Mouse (Mus musculus): ENCODE results near the gene Retreg1.

Gene Retreg1

DNA sequence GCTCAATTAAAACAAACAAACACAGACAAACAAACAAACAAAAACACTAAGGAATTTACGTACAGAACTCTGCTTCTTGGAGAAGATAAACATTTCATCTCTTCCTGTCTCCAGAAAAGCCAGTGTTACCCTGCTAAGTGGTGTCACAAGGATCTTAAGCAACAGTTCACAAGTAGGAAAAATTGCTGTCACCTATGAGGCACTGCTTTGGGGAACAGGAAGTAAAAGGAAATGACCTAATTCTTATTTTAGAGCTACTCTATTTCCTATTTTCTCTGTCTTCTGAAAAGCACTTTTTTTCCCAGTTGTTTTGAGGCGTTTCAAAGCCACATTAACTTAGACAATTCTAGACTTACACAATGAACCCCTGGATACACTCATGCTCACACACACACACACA lies 12.6 kb upstream of the Retreg1 start:
- no peak for DNase-seq (ENCODE audit: low read depth, low spot score)

DNA sequence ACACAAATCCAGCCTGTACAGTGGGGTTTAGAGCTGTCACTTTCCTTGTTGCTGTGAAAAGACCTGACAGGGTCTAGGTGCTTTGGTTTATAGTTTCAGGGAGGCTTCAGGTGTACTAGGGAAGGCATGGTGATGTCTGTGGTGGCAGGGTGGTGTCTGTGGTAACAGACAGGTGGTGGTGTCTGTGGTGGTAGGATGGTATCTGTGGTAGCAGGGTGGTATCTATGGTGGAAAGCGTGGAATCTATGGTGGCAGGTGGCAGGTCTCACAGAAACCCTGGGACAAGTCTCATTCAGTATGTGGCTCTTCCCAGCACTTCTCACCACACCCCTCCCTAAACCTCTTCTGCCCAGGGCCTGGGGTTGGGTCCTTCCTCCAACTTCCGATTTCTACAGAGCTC lies 8.7 kb upstream of the Retreg1 start:
- no peak for DNase-seq (ENCODE audit: low read depth, low spot score)

DNA sequence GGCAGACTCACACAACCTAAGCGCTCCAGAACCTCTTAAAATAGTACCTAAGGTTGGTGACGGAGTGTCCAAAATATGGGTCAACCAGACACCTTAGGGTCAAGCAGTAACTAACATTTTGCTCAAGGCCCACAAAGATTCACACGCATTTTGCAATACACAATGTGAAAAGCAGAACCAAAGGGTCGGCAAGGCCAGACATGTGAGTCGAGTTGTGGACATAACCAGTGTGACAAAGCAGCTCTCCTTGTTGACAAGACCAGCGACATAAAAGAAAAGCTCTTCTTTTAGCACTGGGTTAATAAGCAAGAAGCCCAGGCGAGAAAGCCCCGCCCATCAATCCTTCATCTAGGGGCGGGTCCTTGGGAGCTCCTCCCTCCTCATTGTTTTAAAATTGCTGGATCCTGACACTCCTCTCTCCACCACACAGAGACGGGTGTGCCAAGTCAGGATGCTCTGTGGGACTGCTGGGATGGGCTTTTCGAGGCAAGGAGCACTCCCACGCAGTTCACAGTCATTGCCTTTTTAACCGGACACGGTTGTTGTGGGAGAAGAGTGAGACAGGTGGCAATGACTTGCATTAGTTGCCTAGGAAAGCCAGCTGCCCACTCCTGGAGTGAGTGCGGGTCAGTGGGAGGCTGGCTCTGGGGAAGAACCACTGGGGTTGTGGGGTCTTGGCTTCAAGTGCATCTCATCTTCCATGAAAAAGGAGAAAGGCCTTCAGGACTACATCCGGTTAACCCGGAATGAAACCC lies 7.9 kb upstream of the Retreg1 start:
- DNase-seq (ENCODE audit: low read depth, low spot score): no peak

DNA sequence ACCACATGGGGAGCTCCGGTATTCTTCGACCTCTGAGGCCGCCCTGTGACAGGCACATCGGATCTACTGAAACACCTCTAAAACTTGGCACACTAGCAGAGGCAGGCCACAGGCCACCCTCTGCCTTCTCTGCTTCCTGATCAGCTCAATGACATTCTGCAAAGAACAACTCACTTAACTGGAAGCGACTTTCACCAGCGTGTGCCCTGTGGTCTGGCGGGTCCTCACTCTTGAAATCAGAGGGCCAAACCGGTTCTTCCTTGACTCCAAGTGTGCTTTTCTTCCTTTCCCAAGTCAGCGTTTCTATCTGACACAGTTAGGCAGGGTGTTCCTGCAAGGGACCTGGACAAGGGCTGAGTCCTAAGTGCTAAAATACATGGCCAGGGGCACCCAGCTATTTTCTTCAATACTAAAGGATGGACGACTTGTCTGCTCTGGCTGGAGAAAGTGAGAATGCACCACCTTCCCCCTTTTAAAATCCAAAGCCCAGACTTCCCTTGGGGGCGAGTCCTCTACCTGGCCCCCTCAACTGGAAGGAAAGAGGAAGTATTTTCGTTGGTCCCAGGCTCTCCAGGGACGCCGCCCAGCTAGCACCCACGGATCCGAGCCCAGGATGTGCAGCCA lies 406 bp upstream of the Retreg1 start:
- no peak for DNase-seq (ENCODE audit: low read depth, low spot score)

DNA sequence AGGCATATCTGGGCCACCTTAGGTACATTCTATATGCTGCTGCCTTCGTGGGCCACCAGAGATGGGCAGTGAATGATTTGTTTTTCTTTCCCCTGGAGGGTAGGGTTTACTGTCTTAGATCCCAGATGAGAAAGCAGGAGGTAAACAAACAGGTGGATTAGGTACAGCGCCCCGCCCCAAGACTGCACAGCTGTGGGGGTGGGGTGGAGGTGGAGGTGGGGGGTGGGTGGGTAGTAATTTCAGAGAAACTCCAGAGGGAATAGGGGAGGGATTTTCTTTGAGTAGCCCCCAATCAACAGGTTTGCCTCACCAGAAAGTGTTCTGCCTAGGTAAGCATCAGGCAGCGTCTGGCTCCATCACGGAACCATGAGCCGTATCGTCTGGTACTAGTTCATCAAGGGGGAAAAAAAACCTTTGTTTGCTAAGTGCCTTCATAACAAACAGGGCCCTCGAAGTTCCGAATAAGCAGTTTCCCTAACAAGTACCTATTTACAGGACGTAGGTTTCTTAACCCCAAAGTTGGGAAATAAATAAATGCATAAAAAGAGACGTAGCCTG lies 1.1 kb downstream of the Retreg1 start:
- DNase-seq (ENCODE audit: low read depth, low spot score): no peak

DNA sequence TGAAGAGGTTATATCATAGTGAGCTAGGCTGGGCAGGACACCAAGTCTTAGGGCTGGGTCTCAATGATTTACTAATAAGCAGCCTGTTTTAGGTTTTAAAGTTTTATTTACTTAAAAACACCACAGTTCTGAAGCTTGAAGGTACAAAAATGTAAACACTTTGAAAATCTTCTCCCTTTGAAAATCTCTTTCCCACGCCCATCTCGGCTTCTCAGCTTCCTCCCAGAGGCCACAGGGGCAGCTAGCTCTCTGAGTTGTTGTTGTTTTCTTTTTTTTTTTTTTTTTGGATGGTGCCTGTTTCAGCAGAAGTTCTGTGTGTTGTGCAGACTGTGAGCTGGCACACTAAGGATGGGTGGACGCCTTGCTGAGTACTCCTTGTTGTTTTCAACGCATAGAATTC lies 1.8 kb downstream of the Retreg1 start:
- no peak for DNase-seq (ENCODE audit: low read depth, low spot score)

DNA sequence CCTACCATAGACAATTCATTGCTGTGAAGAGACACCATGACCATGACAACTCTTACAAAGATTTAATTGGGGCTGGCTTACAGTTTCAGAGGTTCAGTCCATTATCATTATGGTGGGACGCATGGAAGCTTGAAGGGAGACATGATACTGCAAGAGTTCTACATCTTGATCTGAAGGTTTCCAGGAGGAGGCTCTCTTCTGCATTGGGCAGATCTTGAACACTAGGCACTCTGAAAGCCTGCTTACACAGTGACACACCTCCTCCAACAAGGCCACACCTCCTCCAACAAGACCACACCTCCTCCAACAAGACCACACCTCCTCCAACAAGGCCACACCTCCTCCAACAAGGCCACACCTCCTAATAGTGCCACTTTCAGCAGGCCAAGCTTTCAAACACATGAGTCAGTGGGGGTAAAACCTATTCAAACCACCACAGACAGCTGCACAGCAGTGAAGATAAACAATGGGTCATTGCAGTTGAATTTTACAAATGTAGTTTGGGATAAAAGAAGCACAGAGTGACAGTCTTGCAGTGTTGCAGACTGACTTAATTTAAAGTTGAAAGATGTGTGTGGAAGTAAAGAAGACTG lies 4.7 kb downstream of the Retreg1 start:
- DNase-seq (ENCODE audit: low read depth, low spot score): no peak

DNA sequence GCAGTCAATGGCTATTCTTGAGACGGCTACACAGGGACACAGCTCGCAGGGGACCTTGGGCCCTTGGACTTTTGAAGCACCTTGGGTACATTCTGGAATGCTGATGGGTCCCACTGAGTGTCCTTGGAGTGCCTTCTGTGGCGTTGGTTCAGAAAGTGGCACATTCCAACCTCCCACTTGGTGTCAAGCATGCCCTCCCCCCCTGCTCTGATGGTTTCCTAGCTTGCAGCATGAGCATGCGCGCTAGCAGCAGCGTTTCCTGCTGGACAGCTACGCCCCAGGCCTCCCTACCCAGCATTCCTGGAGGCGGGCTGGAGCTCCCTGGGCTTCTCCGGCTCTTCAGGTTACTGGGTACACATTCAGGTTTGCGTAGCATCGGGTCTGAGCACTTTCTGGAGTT lies 7.6 kb downstream of the Retreg1 start:
- DNase-seq (ENCODE audit: low read depth, low spot score): no peak

DNA sequence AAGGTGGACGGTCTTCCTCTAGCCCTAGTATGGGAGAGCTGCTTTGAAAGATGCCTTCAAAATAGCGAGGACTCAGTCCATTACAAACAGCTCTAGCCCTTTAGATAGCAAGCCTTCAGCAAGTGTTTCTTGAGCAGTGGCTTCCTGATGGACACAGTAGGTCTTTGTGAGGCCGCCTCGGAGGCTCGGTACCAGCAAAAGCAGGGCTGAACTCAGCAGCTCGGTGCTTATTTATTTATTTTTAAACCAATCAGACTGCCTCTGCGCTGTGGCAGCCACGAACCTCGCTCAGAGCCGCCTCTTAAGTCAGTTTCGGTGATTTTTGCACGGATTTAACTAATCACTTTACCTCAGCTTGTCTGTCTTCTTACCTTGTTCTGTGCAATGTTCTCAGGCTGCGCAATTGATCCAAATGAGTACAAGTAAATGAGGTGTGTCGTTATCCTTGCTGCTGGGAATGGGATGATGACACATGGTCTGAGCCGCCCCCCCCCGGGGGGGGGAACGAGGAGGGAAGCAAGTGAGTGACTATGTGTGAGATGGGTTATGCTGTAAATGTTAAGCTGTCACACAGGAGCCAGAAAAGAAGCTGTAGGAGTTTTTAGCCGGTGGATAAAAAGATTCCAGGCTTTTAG lies 11.4 kb downstream of the Retreg1 start:
- DNase-seq (ENCODE audit: low read depth, low spot score): no peak

DNA sequence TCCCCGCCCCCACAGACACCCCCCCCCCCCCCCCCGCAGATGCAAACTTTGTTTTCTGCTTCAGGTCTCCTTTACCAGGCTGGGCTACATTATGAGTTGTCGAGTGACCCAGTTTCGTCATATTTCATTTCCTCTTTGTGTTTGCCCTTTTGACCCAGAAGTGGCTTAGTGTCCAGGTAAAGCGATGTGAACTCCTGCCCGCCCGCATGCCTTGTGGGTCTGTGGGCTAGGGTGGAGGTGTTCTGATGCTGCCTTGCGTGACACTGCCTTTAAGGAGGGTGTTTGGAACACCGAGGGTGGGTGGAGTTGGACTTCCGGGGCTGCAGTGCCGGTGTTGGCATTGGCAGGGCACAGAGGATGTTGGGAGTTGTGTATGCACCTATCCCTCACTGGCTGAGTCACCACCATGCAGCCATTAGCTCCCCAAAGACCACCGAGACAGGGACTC lies 15.7 kb downstream of the Retreg1 start:
- no peak for DNase-seq (ENCODE audit: low read depth, low spot score)

DNA sequence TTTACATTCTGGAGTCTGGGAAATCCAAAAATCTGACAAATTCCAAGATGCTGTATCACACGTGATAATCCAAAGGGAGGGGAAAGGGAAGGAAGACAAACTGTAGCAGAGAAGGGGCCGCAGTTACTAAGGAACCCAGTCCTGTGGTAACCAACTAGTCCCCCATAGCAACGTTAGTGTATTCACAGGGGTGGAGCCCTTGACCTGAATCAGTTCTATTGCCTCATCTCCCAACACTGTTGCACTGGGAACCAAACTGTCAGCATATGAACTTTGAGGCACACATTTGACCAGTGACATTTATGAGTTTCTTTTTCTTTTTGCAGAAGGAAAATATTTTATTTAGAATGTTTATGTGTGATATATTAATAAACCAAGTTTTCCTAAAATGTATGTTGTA lies 16.5 kb downstream of the Retreg1 start:
- DNase-seq (ENCODE audit: low read depth, low spot score): no peak

DNA sequence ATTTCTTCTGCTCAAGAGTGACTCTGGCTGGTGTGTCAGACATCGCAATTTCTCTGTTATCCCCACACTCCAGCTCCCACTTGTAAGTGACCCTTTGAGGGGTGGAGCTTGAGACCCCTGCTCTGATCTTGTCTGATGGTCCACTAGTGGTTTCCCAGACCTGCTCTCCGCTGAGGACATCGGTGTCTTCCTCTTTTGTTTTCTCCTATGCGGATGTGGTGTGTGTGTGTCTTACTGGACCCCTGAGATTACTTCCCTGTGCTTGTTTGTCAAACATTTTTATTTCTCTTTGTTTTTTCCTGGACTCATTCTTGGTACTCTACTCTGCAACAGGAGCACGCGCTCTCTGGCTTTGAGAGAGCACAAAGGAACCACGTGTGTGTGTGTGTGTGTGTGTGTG lies 18.9 kb downstream of the Retreg1 start:
- DNase-seq (ENCODE audit: low read depth, low spot score): no peak

DNA sequence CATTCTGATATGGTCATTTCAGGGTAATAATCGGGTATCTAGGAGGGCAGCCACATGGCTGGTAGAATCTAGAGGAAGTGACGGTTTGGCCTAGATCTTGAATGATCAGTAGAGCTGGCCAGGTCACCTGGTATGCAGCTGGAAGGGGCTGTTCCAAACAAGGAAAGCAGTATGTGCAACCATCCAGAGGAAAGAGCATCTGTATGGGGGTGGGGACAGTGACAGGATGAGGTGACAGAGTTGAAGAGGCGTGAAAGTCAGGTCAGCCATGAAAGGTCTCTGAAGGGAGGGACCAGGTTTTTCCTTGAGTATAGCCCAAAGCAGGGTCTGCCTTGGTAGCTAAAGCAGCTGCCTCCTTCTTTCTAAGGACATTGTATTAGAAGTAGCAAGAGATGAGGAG lies 22.6 kb downstream of the Retreg1 start:
- DNase-seq (ENCODE audit: low read depth, low spot score): no peak

DNA sequence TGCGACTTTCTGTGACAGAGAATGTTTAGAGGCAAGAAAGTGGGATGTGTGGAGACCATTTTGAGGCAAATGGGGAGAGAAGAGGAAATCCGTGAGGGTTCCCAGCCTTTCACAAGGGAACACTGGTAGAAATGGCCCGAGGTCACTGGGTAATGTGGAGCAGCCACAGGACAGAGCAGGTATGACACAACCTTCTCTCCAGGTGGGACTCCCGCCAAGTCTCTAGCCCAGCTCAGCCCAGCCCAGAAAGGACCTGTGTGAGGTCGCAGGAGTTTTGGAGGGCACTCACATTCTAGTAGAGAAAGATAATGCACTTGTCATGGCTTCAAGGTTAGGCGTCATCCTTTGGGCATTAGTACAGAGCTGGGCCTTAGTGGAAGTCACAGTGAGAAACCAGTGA lies 23.1 kb downstream of the Retreg1 start:
- DNase-seq (ENCODE audit: low read depth, low spot score): no peak

DNA sequence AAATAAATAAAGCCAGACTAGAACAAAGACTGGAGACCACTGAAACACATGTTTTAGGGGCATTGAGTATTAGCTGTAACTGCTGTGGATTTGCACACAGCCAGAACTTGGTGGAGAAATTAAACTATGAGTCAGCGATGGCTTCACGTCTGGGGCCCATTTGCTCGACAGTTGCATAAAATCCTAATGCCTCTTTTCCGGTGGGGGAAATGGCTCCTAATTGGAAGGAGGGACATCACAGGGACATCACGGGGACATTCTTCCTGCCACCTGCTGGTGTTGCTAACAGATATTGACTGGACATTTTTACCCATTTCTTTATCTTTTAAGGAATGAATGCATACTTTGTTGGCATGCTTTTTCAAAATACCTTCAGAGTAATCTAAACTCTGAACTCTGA lies 26.1 kb downstream of the Retreg1 start:
- no peak for DNase-seq (ENCODE audit: low read depth, low spot score)

DNA sequence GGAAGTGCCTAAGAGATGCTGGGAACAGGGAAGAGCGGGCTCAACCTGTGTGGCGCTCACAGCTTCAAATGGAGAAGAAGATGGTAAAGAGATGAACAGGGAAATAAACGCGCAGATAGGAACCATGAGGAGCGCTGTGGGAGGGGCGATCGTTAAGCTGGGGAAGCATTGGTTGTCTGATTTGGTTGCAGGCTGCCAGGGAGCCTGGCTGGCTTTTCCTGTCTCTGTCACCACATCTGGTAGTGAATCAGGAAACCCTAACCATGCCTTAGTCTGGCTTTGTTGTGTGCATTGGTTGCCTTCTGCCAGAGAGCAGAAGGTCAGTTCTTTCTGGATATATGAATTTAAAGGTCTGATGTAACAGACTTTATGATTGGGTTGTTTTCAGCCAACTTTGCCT lies 28.5 kb downstream of the Retreg1 start:
- no peak for DNase-seq (ENCODE audit: low read depth, low spot score)

DNA sequence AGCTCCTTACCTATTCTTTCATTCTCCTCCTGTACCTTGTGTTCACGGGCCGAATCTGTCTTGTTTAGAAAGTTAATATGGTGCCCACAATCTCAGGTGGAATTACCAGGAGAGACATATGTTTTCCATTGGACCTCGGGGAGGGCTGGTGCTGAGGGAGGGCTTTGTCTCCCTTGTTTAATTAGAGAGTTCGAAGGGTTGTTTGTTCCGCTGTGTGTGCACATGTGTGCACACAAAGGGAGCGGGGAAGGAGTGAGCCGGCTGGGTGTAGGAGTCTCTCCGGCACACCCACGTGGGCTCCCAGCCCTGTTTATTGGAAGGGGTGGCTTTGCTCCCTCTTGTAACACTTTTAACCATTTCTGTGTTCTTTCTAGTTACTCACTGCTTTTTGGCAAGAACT lies 29.1 kb downstream of the Retreg1 start:
- no peak for DNase-seq (ENCODE audit: low read depth, low spot score)

DNA sequence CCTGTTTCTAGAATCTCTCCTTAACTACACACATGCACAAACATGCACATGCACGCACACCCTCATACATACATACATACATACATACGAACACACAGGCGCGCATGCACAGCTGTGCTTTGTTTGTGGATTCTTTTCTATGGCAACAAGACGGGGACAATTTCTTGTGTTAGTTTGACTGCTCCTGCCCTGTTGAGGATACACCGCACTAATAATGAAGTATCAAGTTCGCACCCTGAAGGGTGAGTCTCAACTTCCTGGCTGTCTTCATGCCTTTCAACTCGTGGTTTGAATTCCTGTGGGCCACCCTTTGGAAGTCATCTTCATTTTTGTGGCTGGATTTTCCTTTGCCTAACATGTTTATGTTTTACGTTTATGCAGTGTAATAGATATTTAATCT lies 29.7 kb downstream of the Retreg1 start:
- DNase-seq (ENCODE audit: low read depth, low spot score): no peak

DNA sequence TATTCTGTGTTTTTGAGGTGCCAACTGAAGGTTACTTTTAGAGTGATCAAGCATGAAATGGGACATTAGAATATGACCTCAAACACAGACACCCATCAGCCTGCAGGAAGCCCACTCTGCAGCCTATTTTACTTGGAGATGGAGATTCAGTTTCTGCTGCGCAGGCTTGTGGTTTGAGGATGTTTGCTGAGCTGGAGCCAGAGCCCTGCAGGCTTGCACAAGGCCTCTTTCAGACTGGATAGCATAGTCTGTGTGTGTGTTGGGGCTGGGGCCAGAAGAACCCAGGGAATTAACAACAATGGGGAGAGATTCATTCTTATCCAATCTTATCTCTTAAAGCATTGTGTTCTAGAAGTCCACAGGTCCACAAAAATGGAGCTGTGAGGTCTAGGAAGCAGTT lies 30.6 kb downstream of the Retreg1 start:
- no peak for DNase-seq (ENCODE audit: low read depth, low spot score)

DNA sequence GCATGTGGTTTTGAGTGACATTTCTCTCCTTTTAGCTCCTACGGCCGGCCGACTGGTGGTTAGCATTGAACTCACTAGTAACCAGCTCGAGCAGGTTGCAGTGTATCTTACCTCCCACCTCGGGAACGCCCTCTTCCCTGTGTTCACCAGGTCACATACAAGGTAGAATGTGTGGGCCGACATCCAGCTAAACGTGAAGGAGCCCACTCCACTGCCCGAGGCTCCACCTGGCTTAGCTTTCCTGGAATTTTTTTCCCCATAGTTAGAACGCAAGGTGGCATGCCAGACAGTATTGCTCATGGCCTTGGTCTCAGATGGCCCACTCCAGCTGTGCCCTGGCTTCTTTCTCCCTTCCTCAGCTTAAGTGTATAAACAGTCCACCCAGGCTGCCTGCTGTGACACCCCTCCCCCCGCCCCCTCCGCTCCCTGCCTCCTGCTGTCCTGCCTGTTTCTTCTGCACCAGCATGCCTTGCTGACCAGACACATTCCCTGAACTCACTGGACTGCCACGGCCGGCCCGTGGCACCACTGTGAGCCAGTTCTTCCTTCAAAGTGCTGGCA lies 33.7 kb downstream of the Retreg1 start:
- DNase-seq (ENCODE audit: low read depth, low spot score): no peak

DNA sequence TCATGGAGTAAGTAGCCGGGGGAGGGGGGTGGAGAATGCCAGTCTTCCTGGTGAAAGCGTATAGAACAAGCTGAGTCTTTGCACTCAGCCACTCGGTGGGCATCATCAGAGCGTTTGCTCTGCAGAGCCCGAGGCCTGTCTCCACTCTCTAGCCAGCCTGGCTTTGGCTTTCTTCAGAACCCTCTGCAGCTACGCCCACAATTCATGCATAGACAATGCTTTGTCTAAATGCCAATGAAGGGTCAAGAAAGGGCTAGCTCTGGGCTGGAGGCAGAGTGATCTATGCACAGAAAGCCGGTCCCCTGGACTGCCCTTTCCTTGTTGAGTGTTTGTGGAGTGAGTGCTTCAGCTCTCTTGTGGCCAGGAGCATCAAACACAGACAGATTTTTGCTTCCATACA lies 34.8 kb downstream of the Retreg1 start:
- DNase-seq (ENCODE audit: low read depth, low spot score): no peak

DNA sequence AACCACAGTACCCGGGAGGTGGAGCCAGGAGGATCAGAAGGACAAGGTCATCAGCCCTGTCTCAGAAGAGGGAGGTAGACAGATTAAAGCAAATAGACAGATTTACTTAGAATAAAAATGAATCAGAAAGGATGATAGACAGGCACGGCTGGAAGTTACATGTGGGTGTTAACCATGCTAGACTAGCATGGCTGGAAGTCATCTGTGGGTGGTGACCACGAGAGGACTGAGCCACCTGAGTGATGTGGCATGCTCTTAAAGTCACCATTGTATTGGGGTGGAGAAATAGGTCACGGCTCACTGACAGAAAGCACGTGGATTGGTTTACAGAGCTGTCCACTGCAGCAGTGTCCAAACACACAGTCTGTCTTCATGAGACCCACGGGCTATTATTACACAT lies 36.2 kb downstream of the Retreg1 start:
- no peak for DNase-seq (ENCODE audit: low read depth, low spot score)

Data from brain, embryonic 18.5 days (tissue).